Comparison of ENCODE assay signal across 17 mouse cellular contexts in genomic region chr13:116279207-116279772, GRCm38 (mm10). TPM values are rescaled to one million over a fixed set of nuclear protein-coding genes. Genes with fewer than 3 reads are reported as not detected.
A peak's percentile ranks its signal among the peaks of the same experiment; 100 is the strongest.
DNase-seq lines count a peak whose midpoint lies in the region; ATAC-seq and TF ChIP-seq lines count a peak whose summit lies in the region.
"Had no signal": no experiment of that assay in that cellular context is flagged by ENCODE, and none has a peak within 500 bp of the region (broad histone marks: within the 10 kb centered on the region; RNA-seq: fewer than 3 reads in every experiment).

No protein-coding gene starts in this region.

- WGBS in forebrain, embryonic 12.5 days: 59% methylated on average over 9 of the region's 9 CpGs
- WGBS in forebrain, embryonic 15.5 days: 53% methylated on average over 9 of the region's 9 CpGs
- WGBS in hindbrain, embryonic 16.5 days: 55% methylated on average over 9 of the region's 9 CpGs
- 59% methylated on average over 9 of the region's 9 CpGs for WGBS in hindbrain, postnatal 0 days
- 49% methylated on average over 9 of the region's 9 CpGs for WGBS in neural tube, embryonic 14.5 days

- no peaks in the 10 kb centered on the region for H3K27me3 ChIP-seq in forebrain, embryonic 12.5 days
- no peaks in the 10 kb centered on the region for H3K27me3 ChIP-seq in forebrain, embryonic 15.5 days
- no peaks in the 10 kb centered on the region for H3K27me3 ChIP-seq in hindbrain, embryonic 16.5 days (replicated peaks; ENCODE audit: control insufficient read depth, insufficient read depth, low read length)
- no peaks in the 10 kb centered on the region for H3K27me3 ChIP-seq in hindbrain, postnatal 0 days (ENCODE audit: insufficient read depth, low read length)
- H3K27me3 ChIP-seq in neural tube, embryonic 14.5 days (ENCODE audit: control insufficient read depth, insufficient read depth, low read length): no peaks in the 10 kb centered on the region
- H3K27me3 ChIP-seq: embryonic facial prominence, embryonic 12.5 days; heart, embryonic 13.5 days; hindbrain, embryonic 12.5 days had no signal

- no peaks in the 10 kb centered on the region for H3K9me3 ChIP-seq in forebrain, embryonic 12.5 days
- no peaks in the 10 kb centered on the region for H3K9me3 ChIP-seq in forebrain, embryonic 15.5 days
- no peaks in the 10 kb centered on the region for H3K9me3 ChIP-seq in hindbrain, embryonic 16.5 days (ENCODE audit: control insufficient read depth, low read length)
- H3K9me3 ChIP-seq in hindbrain, postnatal 0 days (ENCODE audit: low read length): no peaks in the 10 kb centered on the region
- H3K9me3 ChIP-seq in neural tube, embryonic 14.5 days (ENCODE audit: control insufficient read depth, low read length): no peaks in the 10 kb centered on the region
- H3K9me3 ChIP-seq: embryonic facial prominence, embryonic 12.5 days; heart, embryonic 13.5 days; hindbrain, embryonic 12.5 days had no signal

- H3K36me3 ChIP-seq in forebrain, embryonic 12.5 days (replicated peaks): no peaks in the 10 kb centered on the region
- H3K36me3 ChIP-seq in forebrain, embryonic 15.5 days: no peaks in the 10 kb centered on the region
- H3K36me3 ChIP-seq in hindbrain, embryonic 16.5 days (ENCODE audit: control insufficient read depth, insufficient read depth, low read length): no peaks in the 10 kb centered on the region
- no peaks in the 10 kb centered on the region for H3K36me3 ChIP-seq in hindbrain, postnatal 0 days (ENCODE audit: insufficient read depth, low read length)
- H3K36me3 ChIP-seq in neural tube, embryonic 14.5 days (ENCODE audit: control insufficient read depth, insufficient read depth, low read length): no peaks in the 10 kb centered on the region
- H3K36me3 ChIP-seq: embryonic facial prominence, embryonic 12.5 days; heart, embryonic 13.5 days; hindbrain, embryonic 12.5 days had no signal

- peak; percentile 65 for ATAC-seq in forebrain, embryonic 12.5 days (ENCODE audit: low FRiP score)
- ATAC-seq in forebrain, embryonic 15.5 days (replicated peaks): no peak
- ATAC-seq in hindbrain, embryonic 16.5 days: peak; percentile 50; the same call in 1 of the 2 replicates
- ATAC-seq in hindbrain, postnatal 0 days: no peak
- ATAC-seq in neural tube, embryonic 14.5 days (ENCODE audit: low read depth): 0 out of 2 replicates have a peak, but pooled peaks have one; percentile 21

- DNase-seq in hindbrain, postnatal 0 days (ENCODE audit: low spot score): no peak
- no peak for DNase-seq in neural tube, embryonic 10.5 days (ENCODE audit: extremely low spot score, low spot score)
- DNase-seq in kidney, adult 11 months: no peak
- DNase-seq: adrenal gland, postnatal 10 days; cerebellum, adult 11-12 months; cerebellum, adult 9-10 months; cerebellum, postnatal 25 days; gastrocnemius, postnatal 36 days; heart, adult 11 months; heart, postnatal 36 days had no signal

- H3K27ac ChIP-seq in forebrain, embryonic 12.5 days: no peak overlapping the region
- no peak overlapping the region for H3K27ac ChIP-seq in forebrain, embryonic 15.5 days (replicated peaks)
- H3K27ac ChIP-seq in hindbrain, embryonic 16.5 days (ENCODE audit: low read depth, low read length): no peak overlapping the region
- no peak overlapping the region for H3K27ac ChIP-seq in hindbrain, postnatal 0 days
- no peak overlapping the region for H3K27ac ChIP-seq in neural tube, embryonic 14.5 days (ENCODE audit: low read depth, low read length)
- H3K27ac ChIP-seq: embryonic facial prominence, embryonic 12.5 days; heart, embryonic 13.5 days; hindbrain, embryonic 12.5 days had no signal

- H3K4me1 ChIP-seq in forebrain, embryonic 12.5 days: peaks cover 4% of the 10 kb centered on the region; the same call in 1 of the 2 replicates
- H3K4me1 ChIP-seq in forebrain, embryonic 15.5 days: no peaks in the 10 kb centered on the region
- H3K4me1 ChIP-seq in hindbrain, embryonic 16.5 days (ENCODE audit: control insufficient read depth, insufficient read depth, low read depth, low read length): no peaks in the 10 kb centered on the region
- no peaks in the 10 kb centered on the region for H3K4me1 ChIP-seq in hindbrain, postnatal 0 days (ENCODE audit: insufficient read depth, low read length)
- no peaks in the 10 kb centered on the region for H3K4me1 ChIP-seq in neural tube, embryonic 14.5 days (ENCODE audit: control insufficient read depth, insufficient read depth, low read length)
- H3K4me1 ChIP-seq: embryonic facial prominence, embryonic 12.5 days; hindbrain, embryonic 12.5 days had no signal

- no peak overlapping the region for H3K4me3 ChIP-seq in forebrain, embryonic 12.5 days (replicated peaks)
- H3K4me3 ChIP-seq in forebrain, embryonic 15.5 days: no peak overlapping the region
- H3K4me3 ChIP-seq in hindbrain, embryonic 16.5 days (ENCODE audit: low read length): no peak overlapping the region
- no peak overlapping the region for H3K4me3 ChIP-seq in hindbrain, postnatal 0 days (ENCODE audit: low read length)
- no peak overlapping the region for H3K4me3 ChIP-seq in neural tube, embryonic 14.5 days (ENCODE audit: low read depth, low read length)
- H3K4me3 ChIP-seq: embryonic facial prominence, embryonic 12.5 days; heart, embryonic 13.5 days; hindbrain, embryonic 12.5 days had no signal

- TF ChIP-seq CTCF in hindbrain, postnatal 0 days (IDR thresholded peaks at IDR 0.05; ENCODE audit: low read depth): no peak

- H3K9ac ChIP-seq in forebrain, embryonic 12.5 days: no peak overlapping the region
- no peak overlapping the region for H3K9ac ChIP-seq in forebrain, embryonic 15.5 days (replicated peaks)
- no peak overlapping the region for H3K9ac ChIP-seq in hindbrain, embryonic 16.5 days (ENCODE audit: low read depth, low read length)
- no peak overlapping the region for H3K9ac ChIP-seq in hindbrain, postnatal 0 days (replicated peaks; ENCODE audit: low read length)
- no peak overlapping the region for H3K9ac ChIP-seq in neural tube, embryonic 14.5 days (replicated peaks; ENCODE audit: low read depth, low read length)
- H3K9ac ChIP-seq: embryonic facial prominence, embryonic 12.5 days; heart, embryonic 13.5 days; hindbrain, embryonic 12.5 days had no signal

- H3K4me2 ChIP-seq in forebrain, embryonic 12.5 days: no peak overlapping the region
- H3K4me2 ChIP-seq in forebrain, embryonic 15.5 days (replicated peaks): no peak overlapping the region
- no peak overlapping the region for H3K4me2 ChIP-seq in hindbrain, embryonic 16.5 days (ENCODE audit: low read length)
- no peak overlapping the region for H3K4me2 ChIP-seq in hindbrain, postnatal 0 days (ENCODE audit: low read depth, low read length)
- no peak overlapping the region for H3K4me2 ChIP-seq in neural tube, embryonic 14.5 days (ENCODE audit: low read depth, low read length)
- H3K4me2 ChIP-seq: embryonic facial prominence, embryonic 12.5 days; heart, embryonic 13.5 days; hindbrain, embryonic 12.5 days had no signal

RNA-seq across cellular contexts. Expression of gene Isl1, which starts 30.2 kb away (rescaled TPM):
- 65.6 and 74.4 TPM in 2 replicates for polyA plus RNA-seq in forebrain, embryonic 12.5 days (2016; fragmentation: Nextera tagmentation; extraction: Ambion mirVana)
- 58.1 and 65.4 TPM in 2 replicates for polyA plus RNA-seq in forebrain, embryonic 15.5 days (2015; fragmentation: Nextera tagmentation; extraction: Ambion mirVana)
- polyA plus RNA-seq in hindbrain, embryonic 16.5 days (2015; fragmentation: Nextera tagmentation; extraction: Ambion mirVana): 14.6 and 29.3 TPM in 2 replicates
- total RNA-seq in hindbrain, postnatal 0 days (2014; rRNA removed): 16.9 and 21.8 TPM in 2 replicates
- 8.3 and 10.2 TPM in 2 replicates for polyA plus RNA-seq in hindbrain, postnatal 0 days (2015; fragmentation: Nextera tagmentation; extraction: Ambion mirVana)
- 30.4 and 85.9 TPM in 2 replicates for polyA plus RNA-seq in neural tube, embryonic 14.5 days (2014; fragmentation: Nextera tagmentation; extraction: Ambion mirVana)

Comparison
In these comparisons a context has a peak if more than half of its experiments do, and no peak if none do; other contexts are left out.
1. ATAC-seq: peak in forebrain, embryonic 12.5 days (single experiment), hindbrain, embryonic 16.5 days (single experiment) and neural tube, embryonic 14.5 days (single experiment); none in forebrain, embryonic 15.5 days (single experiment) and hindbrain, postnatal 0 days (single experiment).